Mouse (Mus musculus) erythroid progenitor cell, adult 5-6 weeks (primary cell): Measurements from ENCODE around the gene Castor2. TPM values are rescaled to one million over a fixed set of nuclear protein-coding genes. Genes with fewer than 3 reads are reported as not detected.

Source experiments
- ATAC-seq: replicated peaks from 2 replicates; pipeline ENCODE4 v1.8.0; 2016; ENCODE audit warnings: moderate number of reproducible peaks, mild to moderate bottlenecking, moderate TSS enrichment, inconsistent platforms; ENCODE audit not compliant: poor library complexity, low FRiP score, severe bottlenecking
- total RNA-seq, 2 experiments: library from RNA; stranded (forward) in 1 of 2; stranded (reverse) in 1 of 2; fragments of 150-400 nt in 1 of 2; fragments of 186-747, 209-891 nt in 1 of 2; gene quantifications; 2 replicates each; pipeline versions ENCODE4 v1.2.3 to v1.2.4; 2015 to 2017; ENCODE audit warnings: low replicate concordance in 2 of 2

Gene Castor2
- total RNA-seq, 2 experiments from 2014 or later = 0.45 TPM; not detected in 1

GRCm38 (mm10) chr5:134193664-134194063 is 94.2 kb downstream of the Castor2 start:
- ATAC-seq = no peak

Other genes with a start within 250 kb of the Castor2 start
- gene Rcc1l, start 77.1 kb downstream of the Castor2 start, total RNA-seq (2015; ENCODE audit: low replicate concordance) = 6.7 TPM in 1 of 2 replicates, not detected in the other
- 3.2 TPM in 1 of 2 replicates, not detected in the other for gene Rcc1l, start 77.1 kb downstream of the Castor2 start, total RNA-seq (2017; ENCODE audit: low replicate concordance)
- gene Gtf2ird2, start 84.3 kb downstream of the Castor2 start, total RNA-seq (2015; ENCODE audit: low replicate concordance) = 1.3 TPM in 1 of 2 replicates, not detected in the other
- gene Gtf2ird2, start 84.3 kb downstream of the Castor2 start, total RNA-seq (2017; ENCODE audit: low replicate concordance) = 0.53 and 2.7 TPM in 2 replicates
- 44.0 and 44.4 TPM in 2 replicates for gene Ncf1, start 129.9 kb downstream of the Castor2 start, total RNA-seq (2015; ENCODE audit: low replicate concordance)
- 23.7 and 42.1 TPM in 2 replicates for gene Ncf1, start 129.9 kb downstream of the Castor2 start, total RNA-seq (2017; ENCODE audit: low replicate concordance)
- gene Gtf2i, start 215.0 kb downstream of the Castor2 start, total RNA-seq (2015; ENCODE audit: low replicate concordance) = 20.2 and 37.3 TPM in 2 replicates
- gene Gtf2i, start 215.0 kb downstream of the Castor2 start, total RNA-seq (2017; ENCODE audit: low replicate concordance) = 21.2 and 37.5 TPM in 2 replicates